Mouse (Mus musculus): ENCODE measurements at regions not wholly inside any gene's neighbourhood (a gene's known extent, or its start where the extent isn't known, plus 50 kb on each side); places are given as distances from the start of the nearest gene placed in this dataset.

GRCm38 (mm10) chr12:7739352-7739994, 238.0 kb upstream of the Apob start:
- Histone ChIP-seq H3K9ac (replicated peaks) (no peak overlapping the region), H3K27ac (no peak overlapping the region), H3K4me1 (replicated peaks; ENCODE audit: control insufficient read depth in 2 of 2, insufficient read depth in 2 of 2, low read length in 1 of 2) (no peaks in the 10 kb centered on the region), H3K9me3 (ENCODE audit: control insufficient read depth, low read length) (no peaks in the 10 kb centered on the region), H3K27me3 (ENCODE audit: control insufficient read depth, insufficient read depth, low read length) (no peaks in the 10 kb centered on the region), H3K36me3 (replicated peaks; ENCODE audit: control insufficient read depth, insufficient read depth, low read depth) (no peaks in the 10 kb centered on the region), H3K4me3 (ENCODE audit: insufficient read depth in 1 of 2, low read depth in 2 of 2, low read length in 2 of 2) (no peak overlapping the region), H3K4me2 (ENCODE audit: low read depth) (no peak overlapping the region)
- DNase-seq (ENCODE audit: low read depth in 3 of 3, low spot score in 3 of 3) (no peak), ATAC-seq (ENCODE audit: insufficient read depth) (no peak)
- TF ChIP-seq CTCF (IDR thresholded peaks at IDR 0.05; ENCODE audit: low read depth) (no peak), EP300 (IDR thresholded peaks at IDR 0.05; ENCODE audit: low read depth) (no peak)
- 59% methylated on average over 5 of the region's 5 CpGs for WGBS (ENCODE audit: insufficient replicate concordance)

DNA sequence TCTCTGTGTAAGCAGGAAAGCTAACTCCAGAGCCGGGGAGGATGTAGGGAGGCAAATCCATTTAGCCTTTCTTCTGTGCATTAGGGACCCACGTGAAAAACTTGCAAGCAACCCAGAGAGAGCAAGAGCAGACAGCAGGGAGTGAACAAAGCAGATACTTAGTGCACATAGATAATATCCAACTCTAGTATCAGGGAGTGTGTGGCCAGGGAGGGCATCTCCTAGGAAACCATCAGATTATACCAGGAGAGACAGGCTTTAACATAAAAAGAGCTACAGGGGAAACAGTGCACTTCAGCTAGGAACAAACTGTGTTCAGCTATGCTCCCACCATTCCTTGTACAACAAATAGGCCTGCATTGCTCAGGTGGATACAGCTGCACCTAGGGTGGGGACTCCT, 230.7 kb upstream of the Apob start:
- DNase-seq (ENCODE audit: low read depth in 3 of 3, low spot score in 3 of 3) (no peak), ATAC-seq (ENCODE audit: insufficient read depth) (no peak)
- H3K27ac ChIP-seq, result no peak overlapping the region
- H3K9ac ChIP-seq (replicated peaks), result no peak overlapping the region
- no peak overlapping the region for H3K4me2 ChIP-seq (ENCODE audit: low read depth)
- no peaks in the 10 kb centered on the region for H3K27me3 ChIP-seq (ENCODE audit: control insufficient read depth, insufficient read depth, low read length)
- no peak overlapping the region for H3K4me3 ChIP-seq (ENCODE audit: insufficient read depth in 1 of 2, low read depth in 2 of 2, low read length in 2 of 2)
- H3K4me1 ChIP-seq (replicated peaks; ENCODE audit: control insufficient read depth in 2 of 2, insufficient read depth in 2 of 2, low read length in 1 of 2), result no peaks in the 10 kb centered on the region
- TF ChIP-seq CTCF (IDR thresholded peaks at IDR 0.05; ENCODE audit: low read depth) (no peak), EP300 (IDR thresholded peaks at IDR 0.05; ENCODE audit: low read depth) (no peak)
- WGBS (ENCODE audit: insufficient replicate concordance), result 36% methylated on average over 2 of the region's 2 CpGs
- H3K9me3 ChIP-seq (ENCODE audit: control insufficient read depth, low read length), result no peaks in the 10 kb centered on the region
- no peaks in the 10 kb centered on the region for H3K36me3 ChIP-seq (replicated peaks; ENCODE audit: control insufficient read depth, insufficient read depth, low read depth)

GRCm38 (mm10) chr12:7749319-7750238, 227.9 kb upstream of the Apob start:
- H3K4me1 ChIP-seq (replicated peaks; ENCODE audit: control insufficient read depth in 2 of 2, insufficient read depth in 2 of 2, low read length in 1 of 2), result no peaks in the 10 kb centered on the region
- no peak for TF ChIP-seq CTCF (IDR thresholded peaks at IDR 0.05; ENCODE audit: low read depth)
- TF ChIP-seq EP300 (IDR thresholded peaks at IDR 0.05; ENCODE audit: low read depth), result no peak
- no peak overlapping the region for H3K27ac ChIP-seq
- 18% methylated on average over 5 of the region's 5 CpGs for WGBS (ENCODE audit: insufficient replicate concordance)
- H3K27me3 ChIP-seq (ENCODE audit: control insufficient read depth, insufficient read depth, low read length), result no peaks in the 10 kb centered on the region
- no peaks in the 10 kb centered on the region for H3K9me3 ChIP-seq (ENCODE audit: control insufficient read depth, low read length)
- no peak overlapping the region for H3K4me2 ChIP-seq (ENCODE audit: low read depth)
- DNase-seq (ENCODE audit: low read depth in 3 of 3, low spot score in 3 of 3) (no peak), ATAC-seq (ENCODE audit: insufficient read depth) (no peak)
- no peak overlapping the region for H3K4me3 ChIP-seq (ENCODE audit: insufficient read depth in 1 of 2, low read depth in 2 of 2, low read length in 2 of 2)
- H3K36me3 ChIP-seq (replicated peaks; ENCODE audit: control insufficient read depth, insufficient read depth, low read depth), result no peaks in the 10 kb centered on the region
- H3K9ac ChIP-seq (replicated peaks), result no peak overlapping the region

DNA sequence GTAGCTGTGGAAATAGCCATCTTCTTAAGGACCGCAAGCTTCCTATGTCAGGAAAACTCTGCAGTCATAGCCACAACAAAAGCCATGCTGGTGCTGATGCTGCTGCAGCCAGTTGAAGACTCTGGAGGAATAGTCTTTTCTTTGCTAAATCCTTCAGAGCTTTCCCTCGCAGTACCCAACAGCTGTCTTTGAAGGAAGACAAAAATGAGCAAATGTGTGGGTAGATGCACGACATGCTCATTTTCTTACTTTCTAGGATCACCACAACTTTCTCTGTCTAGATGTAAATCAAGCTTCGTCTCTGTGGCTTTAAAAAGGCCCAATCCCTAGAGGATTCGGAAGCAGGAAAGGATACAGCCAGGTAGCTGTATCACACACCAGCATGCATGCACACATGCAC, 222.6 kb upstream of the Apob start:
- H3K4me1 ChIP-seq (replicated peaks; ENCODE audit: control insufficient read depth in 2 of 2, insufficient read depth in 2 of 2, low read length in 1 of 2), result no peaks in the 10 kb centered on the region
- H3K27me3 ChIP-seq (ENCODE audit: control insufficient read depth, insufficient read depth, low read length), result no peaks in the 10 kb centered on the region
- no peak overlapping the region for H3K27ac ChIP-seq
- H3K9me3 ChIP-seq (ENCODE audit: control insufficient read depth, low read length), result no peaks in the 10 kb centered on the region
- ATAC-seq (ENCODE audit: insufficient read depth), result no peak
- TF ChIP-seq CTCF (IDR thresholded peaks at IDR 0.05; ENCODE audit: low read depth), result no peak
- TF ChIP-seq EP300 (IDR thresholded peaks at IDR 0.05; ENCODE audit: low read depth), result no peak
- H3K36me3 ChIP-seq (replicated peaks; ENCODE audit: control insufficient read depth, insufficient read depth, low read depth), result no peaks in the 10 kb centered on the region
- no peak overlapping the region for H3K4me3 ChIP-seq (ENCODE audit: insufficient read depth in 1 of 2, low read depth in 2 of 2, low read length in 2 of 2)
- H3K4me2 ChIP-seq (ENCODE audit: low read depth), result no peak overlapping the region
- DNase-seq (ENCODE audit: low read depth in 3 of 3, low spot score in 3 of 3), result no peak
- 57% methylated on average over 5 of the region's 5 CpGs for WGBS (ENCODE audit: insufficient replicate concordance)
- no peak overlapping the region for H3K9ac ChIP-seq (replicated peaks)

All from liver, embryonic 14.5 days (tissue).